In the genomic region with DNA sequence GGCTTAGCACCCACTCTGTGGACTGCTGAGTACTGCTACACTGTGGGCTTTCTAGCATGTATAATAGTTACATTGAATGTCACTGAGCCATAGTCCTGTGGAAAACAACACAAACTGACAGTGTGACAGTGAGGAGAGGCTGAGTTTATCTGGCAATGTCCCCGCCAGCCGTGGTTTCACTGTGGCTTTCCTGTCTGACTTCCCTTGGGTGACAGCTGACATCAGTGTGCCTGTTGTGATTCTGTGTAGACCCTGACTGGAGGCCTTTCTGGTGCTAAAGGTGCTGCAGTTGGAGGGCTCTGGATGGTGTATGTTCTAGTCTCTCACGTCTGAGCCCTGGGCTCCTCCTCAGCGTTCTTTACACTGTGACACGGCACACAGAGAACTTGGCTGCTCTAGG, we compare ENCODE assay signal across 12 mouse cellular contexts.
"Had no signal": no experiment of that assay in that cellular context is flagged by ENCODE, and none has a peak within 500 bp of the region (broad histone marks: within the 10 kb centered on the region; RNA-seq: fewer than 3 reads in every experiment).

No protein-coding gene starts in this region.

- DNase-seq: kidney, adult 18-20 months; kidney, postnatal 14 days; lung, adult 2 months; lung, postnatal 10 days; lung, postnatal 4 days; midbrain, embryonic 14.5 days; right cerebral cortex, postnatal 14 days; thymus, postnatal 4 days had no signal

- H3K4me3 ChIP-seq: limb, embryonic 10.5 days; liver, embryonic 15.5 days; neural tube, embryonic 13.5 days; stomach, embryonic 15.5 days had no signal

- H3K27me3 ChIP-seq: liver, embryonic 15.5 days; neural tube, embryonic 13.5 days; stomach, embryonic 15.5 days had no signal

- H3K9me3 ChIP-seq: limb, embryonic 10.5 days; liver, embryonic 15.5 days; neural tube, embryonic 13.5 days; stomach, embryonic 15.5 days had no signal
